Mouse (Mus musculus) hindbrain, embryonic 13.5 days (tissue): ENCODE measurements at regions not wholly inside any gene's neighbourhood (a gene's known extent, or its start where the extent isn't known, plus 50 kb on each side); places are given as distances from the start of the nearest gene placed in this dataset.
A peak's percentile ranks its signal among the peaks of the same experiment; 100 is the strongest.

Experiments used
- ATAC-seq: fragments of 200-750 bp; cut with Nextera tagmentation; 2 replicates; pipeline ENCODE4 v1.8.0; 2017; ENCODE audit warnings: moderate TSS enrichment; ENCODE audit not compliant: low FRiP score
- H3K27ac ChIP-seq: fragments of 300-500 bp; sonication (generic); 2 replicates; pipeline ENCODE4 v1.5.1; 2015; ENCODE audit warnings: inconsistent platforms, mild to moderate bottlenecking, moderate library complexity
- H3K27me3 ChIP-seq: fragments of 300-500 bp; sonication (generic); 2 replicates; pipeline ENCODE4 v1.6.1; 2015; ENCODE audit warnings: mild to moderate bottlenecking, inconsistent platforms
- H3K36me3 ChIP-seq: fragments of 300-500 bp; sonication (generic); 2 replicates; pipeline ENCODE4 v1.6.1; 2015; ENCODE audit warnings: mild to moderate bottlenecking, inconsistent platforms
- H3K4me1 ChIP-seq: fragments of 300-500 bp; sonication (generic); replicated peaks from 2 replicates; pipeline ENCODE4 v1.6.1; 2015; ENCODE audit warnings: inconsistent platforms
- H3K4me2 ChIP-seq: fragments of 300-500 bp; sonication (generic); 2 replicates; pipeline ENCODE4 v1.6.1; 2015; ENCODE audit warnings: inconsistent platforms, mild to moderate bottlenecking, moderate library complexity
- H3K4me3 ChIP-seq: fragments of 300-500 bp; sonication (generic); 2 replicates; pipeline ENCODE4 v1.5.1; 2015; ENCODE audit warnings: mild to moderate bottlenecking, inconsistent platforms
- H3K9ac ChIP-seq: fragments of 300-500 bp; sonication (generic); 2 replicates; pipeline ENCODE4 v1.6.1; 2015; ENCODE audit warnings: mild to moderate bottlenecking, inconsistent platforms
- H3K9me3 ChIP-seq: fragments of 300-500 bp; sonication (generic); 2 replicates; pipeline ENCODE4 v1.6.1; 2016; ENCODE audit warnings: inconsistent platforms
- WGBS: fragments of 180-500 bp; shearing (Covaris S2); methylation state at CpG from one replicate; pipeline ENCODE4 v1.1.7; 2015; 5-methylcytosine and 5-hydroxymethylcytosine counted together

DNA sequence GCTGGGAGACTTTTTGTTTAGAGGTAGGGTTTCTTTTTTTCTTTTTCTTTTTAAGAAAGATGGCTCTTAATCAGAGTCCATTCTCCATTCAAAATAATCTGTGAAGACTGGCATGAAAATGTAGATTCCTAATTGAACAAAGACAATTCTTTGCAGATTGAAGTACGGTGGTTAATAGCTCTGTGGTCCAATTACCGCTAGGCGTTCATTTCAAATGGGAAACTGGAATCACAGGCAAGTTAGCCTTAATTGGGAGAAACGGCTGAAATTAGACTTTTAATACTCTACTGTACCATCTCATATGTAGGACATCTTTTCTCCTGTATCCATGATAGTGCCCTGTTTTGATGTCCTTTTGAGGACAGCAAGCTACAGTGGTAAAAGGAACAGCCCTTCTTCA, 61.2 kb downstream of the Ascl1 start:
- Histone ChIP-seq H3K36me3 (no peaks in the 10 kb centered on the region), H3K9ac (no peak overlapping the region), H3K4me3 (no peak overlapping the region), H3K4me1 (0 out of 2 replicates have a peak, but pooled peaks cover 3% of the 10 kb centered on the region), H3K9me3 (no peaks in the 10 kb centered on the region), H3K27me3 (no peaks in the 10 kb centered on the region), H3K4me2 (no peak overlapping the region), H3K27ac (no peak overlapping the region)
- 79% methylated on average over 4 of the region's 4 CpGs for WGBS
- ATAC-seq = no peak

DNA sequence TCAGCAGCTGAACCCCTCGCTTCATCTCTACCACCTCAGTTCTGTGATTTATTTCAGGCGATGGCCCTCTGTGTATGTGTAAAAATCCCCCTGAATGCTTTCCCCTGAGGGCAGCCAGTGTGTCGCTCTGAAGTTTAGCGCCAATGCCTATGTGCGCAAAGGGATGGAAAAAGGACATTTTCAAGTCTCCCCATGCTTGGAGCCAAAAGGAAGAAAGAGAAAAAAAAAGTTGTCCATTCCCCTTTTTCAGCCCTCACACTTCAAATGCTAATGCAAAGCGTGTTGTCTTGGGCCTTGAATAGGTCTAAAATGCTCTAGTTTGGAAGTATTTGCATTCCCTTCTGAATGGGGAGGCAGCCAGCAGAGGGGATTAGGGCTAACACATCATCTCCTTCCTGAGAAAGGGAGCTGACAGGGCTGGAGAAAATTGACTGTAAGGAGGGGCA, 73.5 kb downstream of the Ascl1 start:
- Histone ChIP-seq H3K27ac (peak overlapping the region; percentile 40; the same call in 1 of the 2 replicates), H3K4me2 (peak overlapping the region; percentile 33), H3K9ac (no peak overlapping the region), H3K36me3 (no peaks in the 10 kb centered on the region), H3K4me3 (no peak overlapping the region), H3K9me3 (no peaks in the 10 kb centered on the region), H3K4me1 (peaks cover 12% of the 10 kb centered on the region), H3K27me3 (no peaks in the 10 kb centered on the region)
- peak; percentile 65 for ATAC-seq
- WGBS = 3% methylated on average over 6 of the region's 6 CpGs

DNA sequence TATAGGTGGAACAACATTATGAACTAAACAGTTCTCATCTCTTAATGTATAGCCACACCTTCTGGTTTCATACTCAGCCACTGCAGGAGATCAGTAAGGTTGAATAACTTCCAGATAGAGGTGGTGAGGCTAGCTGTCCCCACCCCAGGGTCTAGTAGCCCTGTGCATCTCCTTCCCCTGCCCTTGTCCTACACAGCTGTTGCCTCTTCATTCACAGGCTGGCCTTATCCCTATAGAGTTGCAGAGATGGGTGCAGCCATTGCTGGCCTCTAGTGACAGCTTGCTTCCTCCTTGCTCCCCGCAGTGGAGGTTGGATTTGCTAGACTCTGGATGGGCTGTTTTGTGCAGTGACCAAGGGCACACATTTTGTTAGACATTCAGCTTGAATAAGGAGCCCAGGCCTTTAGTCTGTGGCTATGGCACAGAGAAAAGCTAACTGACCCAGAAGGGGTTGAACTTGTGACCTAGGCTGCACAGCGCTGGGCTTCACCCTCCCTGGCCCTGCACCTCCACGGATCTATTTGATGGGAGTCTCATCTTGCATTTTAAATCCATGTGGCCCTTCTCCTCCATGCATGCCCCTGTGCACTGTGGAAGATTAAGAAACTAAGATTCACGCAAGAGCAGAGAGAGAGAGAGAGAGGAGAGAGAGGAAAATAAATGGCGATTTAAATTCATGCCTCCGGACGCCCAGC, 74.1 kb downstream of the Ascl1 start:
- Histone ChIP-seq H3K36me3 (no peaks in the 10 kb centered on the region), H3K4me1 (peaks cover 12% of the 10 kb centered on the region), H3K27ac (peak overlapping the region; percentile 40; the same call in 1 of the 2 replicates), H3K4me3 (no peak overlapping the region), H3K9me3 (no peaks in the 10 kb centered on the region), H3K4me2 (peak overlapping the region; percentile 33), H3K9ac (no peak overlapping the region), H3K27me3 (no peaks in the 10 kb centered on the region)
- peak; percentile 39 for ATAC-seq
- WGBS = 16% methylated on average over 7 of the region's 7 CpGs

DNA sequence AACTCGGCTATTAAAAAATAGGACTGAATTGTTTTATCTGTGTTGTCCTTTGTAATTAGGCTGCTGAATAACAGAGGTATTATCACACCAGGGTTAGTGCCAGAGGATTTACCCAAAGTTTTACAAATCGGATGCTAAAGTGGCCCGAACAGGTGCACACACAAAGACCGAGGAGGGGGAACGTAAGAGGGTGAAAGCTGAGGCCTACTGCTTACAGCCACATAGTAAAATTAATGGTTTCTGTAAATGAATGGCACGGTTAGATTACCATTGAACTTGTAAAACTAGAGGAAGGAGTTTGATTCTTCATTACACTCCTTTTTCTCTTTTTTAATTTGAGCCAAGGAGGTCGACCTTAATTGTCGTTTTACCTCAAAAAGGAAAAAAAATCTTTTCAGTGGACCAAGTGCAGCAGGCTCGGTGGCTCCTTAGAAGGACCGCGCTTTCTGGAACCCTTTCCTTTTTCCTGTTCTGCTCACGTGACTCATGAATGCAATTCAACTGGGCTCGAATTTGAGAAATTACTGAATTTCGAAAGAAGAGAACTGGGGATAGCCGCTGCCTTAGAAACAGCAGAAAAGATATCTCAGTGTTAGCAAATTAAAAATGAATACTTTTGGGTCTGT, 99.1 kb downstream of the Ascl1 start:
- 68% methylated on average over 15 of the region's 15 CpGs for WGBS
- Histone ChIP-seq H3K4me1 (no peaks in the 10 kb centered on the region), H3K4me2 (no peak overlapping the region), H3K27me3 (no peaks in the 10 kb centered on the region), H3K9ac (no peak overlapping the region), H3K9me3 (no peaks in the 10 kb centered on the region), H3K36me3 (no peaks in the 10 kb centered on the region), H3K4me3 (no peak overlapping the region), H3K27ac (no peak overlapping the region)
- ATAC-seq = no peak

DNA sequence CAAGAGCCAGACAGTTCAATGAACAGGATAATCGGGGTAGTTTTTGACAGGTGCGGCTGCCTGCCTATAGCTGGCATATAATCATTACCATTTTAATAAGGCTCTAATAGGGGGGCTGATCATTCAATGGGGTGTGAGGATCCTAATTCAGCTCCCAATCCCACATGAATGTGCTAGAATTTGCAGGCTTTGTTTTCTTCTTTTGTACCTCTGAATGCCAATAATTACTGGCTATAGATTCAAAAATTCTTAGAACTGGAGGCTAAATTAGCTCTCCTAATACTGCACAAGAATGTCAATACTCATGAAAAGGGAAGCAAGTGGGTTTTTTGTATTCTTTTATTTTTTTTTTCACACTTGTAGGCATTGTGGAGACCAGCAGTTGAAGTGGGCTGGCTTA, 104.3 kb downstream of the Ascl1 start:
- Histone ChIP-seq H3K4me1 (no peaks in the 10 kb centered on the region), H3K4me2 (no peak overlapping the region), H3K27ac (no peak overlapping the region), H3K9me3 (no peaks in the 10 kb centered on the region), H3K36me3 (no peaks in the 10 kb centered on the region), H3K4me3 (no peak overlapping the region), H3K9ac (no peak overlapping the region), H3K27me3 (no peaks in the 10 kb centered on the region)
- no peak for ATAC-seq
- 55% methylated on average over 2 of the region's 2 CpGs for WGBS

DNA sequence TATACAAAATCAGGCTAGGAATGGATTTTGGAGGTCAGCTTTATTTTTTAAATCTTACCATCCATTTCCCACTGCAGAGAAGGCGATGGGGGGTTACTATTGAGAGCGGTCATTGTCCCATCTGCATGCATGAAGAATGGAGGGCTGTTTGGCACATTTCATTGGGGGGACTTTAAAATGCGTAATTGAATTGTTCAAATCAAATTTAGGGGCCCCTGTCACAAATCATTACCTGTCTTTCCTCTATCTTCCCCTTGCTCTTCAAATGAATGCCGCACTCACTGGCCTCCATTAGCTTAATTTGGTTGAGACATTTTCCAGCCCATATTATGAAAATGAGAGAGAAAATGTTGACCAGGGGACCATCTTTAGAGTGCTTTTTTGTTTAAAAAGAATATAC, 108.2 kb downstream of the Ascl1 start:
- no peaks in the 10 kb centered on the region for H3K9me3 ChIP-seq
- H3K9ac ChIP-seq = no peak overlapping the region
- H3K27ac ChIP-seq = no peak overlapping the region
- H3K4me3 ChIP-seq = no peak overlapping the region
- WGBS = 95% methylated on average over 4 of the region's 4 CpGs
- H3K27me3 ChIP-seq = no peaks in the 10 kb centered on the region
- no peaks in the 10 kb centered on the region for H3K4me1 ChIP-seq
- H3K4me2 ChIP-seq = no peak overlapping the region
- no peaks in the 10 kb centered on the region for H3K36me3 ChIP-seq
- no peak for ATAC-seq

DNA sequence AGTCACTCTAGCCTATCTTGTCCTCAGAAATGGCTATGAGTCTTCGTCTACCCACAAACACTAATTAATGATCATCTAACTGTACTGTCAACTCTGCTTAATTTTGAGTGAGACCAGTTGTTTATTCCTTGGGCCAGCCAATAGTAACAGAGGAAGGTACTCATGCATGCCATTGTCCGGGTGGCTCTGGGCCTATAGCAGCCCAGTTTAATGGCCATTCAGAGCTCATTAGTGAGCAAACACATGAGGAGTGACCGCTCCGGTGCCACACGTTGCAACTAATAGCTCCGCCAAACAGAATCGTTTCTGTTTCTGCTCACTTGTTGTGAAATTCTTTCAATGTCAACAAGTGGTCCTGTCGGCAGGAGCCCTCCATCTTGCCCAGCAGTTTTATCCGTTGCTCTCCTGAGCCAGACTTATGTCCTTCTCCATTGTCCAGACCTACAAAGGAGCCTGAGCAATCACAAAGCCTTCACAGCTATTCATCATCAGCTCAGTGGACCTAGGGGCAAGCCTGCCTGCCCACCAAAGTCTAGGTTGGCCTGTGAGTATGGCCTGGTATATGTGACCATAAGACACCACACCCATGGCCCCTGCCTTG, 108.8 kb downstream of the Ascl1 start:
- Histone ChIP-seq H3K4me2 (no peak overlapping the region), H3K4me1 (no peaks in the 10 kb centered on the region), H3K36me3 (no peaks in the 10 kb centered on the region), H3K9ac (no peak overlapping the region), H3K4me3 (no peak overlapping the region), H3K9me3 (no peaks in the 10 kb centered on the region), H3K27me3 (no peaks in the 10 kb centered on the region), H3K27ac (no peak overlapping the region)
- 55% methylated on average over 9 of the region's 9 CpGs for WGBS
- no peak for ATAC-seq

DNA sequence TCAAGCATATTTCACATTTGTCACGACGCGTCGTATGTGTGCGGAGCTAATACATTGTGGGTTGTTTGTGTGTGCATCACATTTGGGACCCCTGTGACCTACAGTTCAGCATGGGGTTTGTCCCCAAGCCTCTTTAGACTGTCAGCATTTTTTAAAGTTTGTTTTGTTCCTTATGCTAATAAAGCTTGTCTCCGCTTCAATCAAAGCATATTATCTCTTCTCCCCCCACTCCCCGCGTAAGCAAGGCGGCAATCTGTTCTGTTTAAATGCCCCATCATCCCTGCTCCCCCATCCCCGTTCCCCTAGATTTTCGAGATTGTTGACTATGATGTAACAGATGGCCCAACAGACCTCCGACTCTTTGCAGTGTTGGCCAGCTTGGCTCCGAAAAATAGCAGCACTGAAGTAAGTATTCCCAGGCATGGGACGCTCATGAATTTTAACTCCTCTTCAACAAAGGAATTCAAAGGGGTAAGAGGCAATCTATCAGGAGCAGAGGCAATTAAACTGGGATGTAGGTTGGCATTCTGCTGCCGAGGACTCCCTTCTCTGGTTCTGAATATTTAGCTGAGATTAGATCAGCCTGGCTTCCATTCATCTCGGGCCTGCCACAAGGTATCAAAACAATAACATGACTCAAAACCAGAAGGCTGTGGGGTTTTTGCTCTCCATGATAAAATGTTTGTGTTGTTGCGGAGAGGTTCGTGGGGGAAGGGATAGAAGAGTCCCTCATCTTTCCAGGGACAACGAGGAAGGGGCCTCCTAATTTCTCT, 141.9 kb downstream of the Ascl1 start:
- Histone ChIP-seq H3K4me3 (peak overlapping the region; percentile 19), H3K4me1 (peaks cover 20% of the 10 kb centered on the region), H3K27me3 (no peaks in the 10 kb centered on the region), H3K36me3 (no peaks in the 10 kb centered on the region), H3K9ac (peak overlapping the region; percentile 46; the same call in 1 of the 2 replicates), H3K4me2 (peak overlapping the region; percentile 49), H3K27ac (peak overlapping the region; percentile 61), H3K9me3 (no peaks in the 10 kb centered on the region)
- peak; percentile 88 for ATAC-seq
- WGBS = 19% methylated on average over 19 of the region's 19 CpGs

DNA sequence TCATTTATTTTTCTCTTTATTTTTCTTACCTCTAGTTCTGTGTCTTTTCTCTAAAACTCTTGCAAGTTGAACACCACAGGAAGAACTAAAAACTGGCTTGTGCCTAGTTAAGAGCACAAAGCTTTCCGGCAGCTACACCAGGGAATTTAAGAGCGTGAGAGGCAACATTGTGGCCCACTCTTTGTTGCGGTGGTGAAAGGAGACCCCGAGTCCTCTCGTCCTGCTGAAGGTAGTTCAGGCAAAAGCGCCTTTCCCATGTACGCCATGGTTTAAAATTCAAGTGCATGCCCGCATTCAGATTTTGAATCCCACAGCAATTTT, 142.4 kb downstream of the Ascl1 start:
- peak; percentile 55; the same call in 1 of the 2 replicates for ATAC-seq
- Histone ChIP-seq H3K4me3 (peak overlapping the region; percentile 19), H3K27me3 (no peaks in the 10 kb centered on the region), H3K9me3 (no peaks in the 10 kb centered on the region), H3K4me1 (peaks cover 20% of the 10 kb centered on the region), H3K27ac (peak overlapping the region; percentile 61), H3K9ac (peak overlapping the region; percentile 46; the same call in 1 of the 2 replicates), H3K4me2 (peak overlapping the region; percentile 49), H3K36me3 (no peaks in the 10 kb centered on the region)
- WGBS = 17% methylated on average over 8 of the region's 8 CpGs

DNA sequence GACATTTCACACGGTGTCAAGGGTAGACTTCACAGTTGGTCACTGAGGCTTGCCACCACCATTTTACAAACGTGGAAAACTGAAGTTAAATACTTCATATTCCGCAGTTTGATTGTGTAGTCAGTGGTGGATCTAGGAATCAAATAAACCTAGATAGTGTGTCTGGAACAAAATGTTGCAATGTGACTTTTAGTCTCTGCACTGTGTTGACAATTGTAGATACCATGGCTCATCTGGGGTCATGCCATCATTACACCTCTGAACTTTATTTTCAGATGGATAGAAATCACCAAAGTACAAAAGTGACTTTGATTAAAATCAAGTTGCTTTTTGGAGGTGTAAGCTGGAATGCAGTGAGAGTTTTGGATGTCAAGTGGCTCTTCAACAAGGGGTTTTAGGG, 158.3 kb downstream of the Ascl1 start:
- Histone ChIP-seq H3K27ac (no peak overlapping the region), H3K27me3 (no peaks in the 10 kb centered on the region), H3K9ac (no peak overlapping the region), H3K4me3 (no peak overlapping the region), H3K9me3 (no peaks in the 10 kb centered on the region), H3K4me1 (0 out of 2 replicates have a peak, but pooled peaks cover 5% of the 10 kb centered on the region), H3K36me3 (no peaks in the 10 kb centered on the region), H3K4me2 (no peak overlapping the region)
- WGBS = 95% methylated on average over 3 of the region's 3 CpGs
- ATAC-seq = no peak

DNA sequence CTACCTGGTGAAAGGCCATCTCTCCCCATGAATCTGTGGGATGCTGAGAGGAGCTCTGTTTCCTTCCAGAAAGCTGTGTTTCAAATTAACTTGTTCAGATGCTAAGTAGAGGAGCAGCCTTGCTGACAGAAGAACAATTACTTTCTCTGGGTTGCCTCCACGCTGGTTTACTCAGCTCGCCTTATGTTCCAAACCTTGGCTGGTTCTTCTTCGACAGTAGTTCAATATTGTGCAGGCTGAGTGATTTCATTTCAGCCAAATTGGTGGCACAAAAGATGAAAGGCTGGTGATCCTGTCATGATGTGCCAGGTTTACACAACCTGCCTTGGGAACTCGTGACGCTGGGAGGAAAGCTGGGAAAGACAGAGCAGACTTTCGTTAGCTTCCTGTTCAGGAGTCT, 160.1 kb downstream of the Ascl1 start:
- no peak overlapping the region for H3K4me2 ChIP-seq
- H3K9ac ChIP-seq = no peak overlapping the region
- 38% methylated on average over 6 of the region's 6 CpGs for WGBS
- H3K4me3 ChIP-seq = no peak overlapping the region
- 0 out of 2 replicates have a peak, but pooled peaks cover 5% of the 10 kb centered on the region for H3K4me1 ChIP-seq
- H3K27ac ChIP-seq = no peak overlapping the region
- no peaks in the 10 kb centered on the region for H3K36me3 ChIP-seq
- no peaks in the 10 kb centered on the region for H3K27me3 ChIP-seq
- ATAC-seq = no peak
- H3K9me3 ChIP-seq = no peaks in the 10 kb centered on the region

DNA sequence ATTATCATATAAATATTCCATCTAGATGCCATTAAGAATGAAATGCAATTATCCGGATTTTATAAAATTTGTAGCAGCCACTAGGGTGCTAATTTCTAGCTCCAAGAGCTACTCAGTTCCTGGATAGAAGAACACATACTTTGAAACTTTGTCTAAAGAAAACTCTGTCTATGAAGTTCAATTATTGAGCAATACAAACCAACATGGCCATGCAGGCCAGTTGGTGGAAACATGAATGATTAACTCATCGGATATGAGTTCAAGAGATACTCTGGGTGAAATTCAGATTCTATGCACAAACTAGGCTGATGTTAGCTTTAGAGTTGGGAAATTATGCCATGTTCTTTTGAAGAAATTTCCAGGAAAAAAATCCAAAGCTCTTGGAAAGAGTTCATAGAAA, 164.0 kb downstream of the Ascl1 start:
- Histone ChIP-seq H3K27me3 (no peaks in the 10 kb centered on the region), H3K36me3 (no peaks in the 10 kb centered on the region), H3K9ac (no peak overlapping the region), H3K27ac (no peak overlapping the region), H3K4me3 (no peak overlapping the region), H3K4me2 (no peak overlapping the region), H3K4me1 (0 out of 2 replicates have a peak, but pooled peaks cover 13% of the 10 kb centered on the region), H3K9me3 (no peaks in the 10 kb centered on the region)
- no peak for ATAC-seq
- 96% methylated on average over 2 of the region's 2 CpGs for WGBS
